Mouse (Mus musculus): ENCODE results near the gene CN725425. TPM values are rescaled to one million over a fixed set of nuclear protein-coding genes. Genes with fewer than 3 reads are reported as not detected.

The CN725425 gene
- polyA plus RNA-seq, 1 experiment from 2014 or later, result not detected

GRCm38 (mm10) chr15:91200833-91201232 lies 1.5 kb downstream of the CN725425 start:
- no peak for ATAC-seq
- Histone ChIP-seq H3K4me1 (ENCODE audit: control insufficient read depth, insufficient read depth, low read length) (no peaks in the 10 kb centered on the region), H3K36me3 (ENCODE audit: control insufficient read depth, insufficient read depth, low read length) (no peaks in the 10 kb centered on the region), H3K4me2 (ENCODE audit: low read length) (no peak overlapping the region), H3K9me3 (replicated peaks; ENCODE audit: control insufficient read depth, low read length, poor library complexity, severe bottlenecking) (no peaks in the 10 kb centered on the region), H3K27me3 (ENCODE audit: control insufficient read depth, insufficient read depth, low read depth, low read length) (no peaks in the 10 kb centered on the region), H3K27ac (ENCODE audit: low read length) (no peak overlapping the region), H3K9ac (ENCODE audit: low read depth, low read length) (no peak overlapping the region), H3K4me3 (ENCODE audit: low read depth, low read length) (no peak overlapping the region)
- WGBS, result 89% methylated on average over 1 of the region's 1 CpGs

- Histone ChIP-seq H3K9ac (ENCODE audit: low read depth, low read length) (no peak overlapping the region), H3K9me3 (replicated peaks; ENCODE audit: control insufficient read depth, low read length, poor library complexity, severe bottlenecking) (no peaks in the 10 kb centered on the region), H3K36me3 (ENCODE audit: control insufficient read depth, insufficient read depth, low read length) (no peaks in the 10 kb centered on the region), H3K4me1 (ENCODE audit: control insufficient read depth, insufficient read depth, low read length) (no peaks in the 10 kb centered on the region), H3K27ac (ENCODE audit: low read length) (no peak overlapping the region), H3K27me3 (ENCODE audit: control insufficient read depth, insufficient read depth, low read depth, low read length) (no peaks in the 10 kb centered on the region), H3K4me3 (ENCODE audit: low read depth, low read length) (no peak overlapping the region), H3K4me2 (ENCODE audit: low read length) (no peak overlapping the region)
- WGBS, result 91% methylated on average over 1 of the region's 1 CpGs
- no peak for ATAC-seq
Observed at GRCm38 (mm10) chr15:91202486-91202885, 3.2 kb downstream of the CN725425 start.

DNA sequence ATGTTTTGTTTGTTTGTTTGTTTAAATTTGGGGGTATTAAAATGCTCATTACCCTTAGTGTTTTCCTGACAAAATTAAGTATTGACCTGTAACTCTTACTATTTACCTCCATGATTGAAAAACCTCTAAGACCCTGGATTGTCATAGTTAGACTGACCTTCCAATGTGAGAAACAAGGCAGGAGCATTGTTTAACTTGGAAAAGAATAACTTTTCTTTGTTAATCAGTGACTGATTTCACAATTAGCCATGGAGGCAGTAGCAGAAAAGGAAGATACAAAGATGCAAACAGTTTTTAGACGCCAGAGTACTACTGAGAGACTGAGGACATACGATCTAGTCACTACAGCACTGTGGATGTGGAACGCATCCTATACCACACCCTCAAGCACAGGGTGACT lies 4.2 kb downstream of the CN725425 start:
- ATAC-seq, result no peak
- Histone ChIP-seq H3K27ac (ENCODE audit: low read length) (no peak overlapping the region), H3K4me3 (ENCODE audit: low read depth, low read length) (no peak overlapping the region), H3K4me1 (ENCODE audit: control insufficient read depth, insufficient read depth, low read length) (no peaks in the 10 kb centered on the region), H3K36me3 (ENCODE audit: control insufficient read depth, insufficient read depth, low read length) (no peaks in the 10 kb centered on the region), H3K9ac (ENCODE audit: low read depth, low read length) (no peak overlapping the region), H3K27me3 (ENCODE audit: control insufficient read depth, insufficient read depth, low read depth, low read length) (no peaks in the 10 kb centered on the region), H3K9me3 (replicated peaks; ENCODE audit: control insufficient read depth, low read length, poor library complexity, severe bottlenecking) (no peaks in the 10 kb centered on the region), H3K4me2 (ENCODE audit: low read length) (no peak overlapping the region)
- WGBS, result 88% methylated on average over 3 of the region's 3 CpGs

GRCm38 (mm10) chr15:91206518-91206917 lies 7.2 kb downstream of the CN725425 start:
- 92% methylated on average over 5 of the region's 5 CpGs for WGBS
- no peak overlapping the region for H3K4me2 ChIP-seq (ENCODE audit: low read length)

GRCm38 (mm10) chr15:91237294-91237693 lies 38.0 kb downstream of the CN725425 start:
- no peak for ATAC-seq
- no peak overlapping the region for H3K4me3 ChIP-seq (ENCODE audit: low read depth, low read length)
- H3K27me3 ChIP-seq (ENCODE audit: control insufficient read depth, insufficient read depth, low read depth, low read length), result no peaks in the 10 kb centered on the region
- no peaks in the 10 kb centered on the region for H3K4me1 ChIP-seq (ENCODE audit: control insufficient read depth, insufficient read depth, low read length)
- WGBS, result 87% methylated on average over 5 of the region's 5 CpGs
- no peaks in the 10 kb centered on the region for H3K36me3 ChIP-seq (ENCODE audit: control insufficient read depth, insufficient read depth, low read length)
- no peak overlapping the region for H3K27ac ChIP-seq (ENCODE audit: low read length)
- no peaks in the 10 kb centered on the region for H3K9me3 ChIP-seq (replicated peaks; ENCODE audit: control insufficient read depth, low read length, poor library complexity, severe bottlenecking)
- H3K4me2 ChIP-seq (ENCODE audit: low read length), result no peak overlapping the region
- H3K9ac ChIP-seq (ENCODE audit: low read depth, low read length), result no peak overlapping the region

More at GRCm38 (mm10) chr15:91206518-91206917, 7.2 kb downstream of the CN725425 start:
- no peak for ATAC-seq
- Histone ChIP-seq H3K4me1 (ENCODE audit: control insufficient read depth, insufficient read depth, low read length) (no peaks in the 10 kb centered on the region), H3K36me3 (ENCODE audit: control insufficient read depth, insufficient read depth, low read length) (no peaks in the 10 kb centered on the region), H3K27me3 (ENCODE audit: control insufficient read depth, insufficient read depth, low read depth, low read length) (no peaks in the 10 kb centered on the region), H3K9ac (ENCODE audit: low read depth, low read length) (no peak overlapping the region), H3K27ac (ENCODE audit: low read length) (no peak overlapping the region), H3K4me3 (ENCODE audit: low read depth, low read length) (no peak overlapping the region), H3K9me3 (replicated peaks; ENCODE audit: control insufficient read depth, low read length, poor library complexity, severe bottlenecking) (no peaks in the 10 kb centered on the region)

GRCm38 (mm10) chr15:91240683-91241335 lies 41.5 kb downstream of the CN725425 start:
- no peaks in the 10 kb centered on the region for H3K4me1 ChIP-seq (ENCODE audit: control insufficient read depth, insufficient read depth, low read length)
- WGBS, result 90% methylated on average over 3 of the region's 3 CpGs
- H3K27me3 ChIP-seq (ENCODE audit: control insufficient read depth, insufficient read depth, low read depth, low read length), result no peaks in the 10 kb centered on the region
- no peak overlapping the region for H3K4me2 ChIP-seq (ENCODE audit: low read length)
- H3K4me3 ChIP-seq (ENCODE audit: low read depth, low read length), result no peak overlapping the region
- H3K27ac ChIP-seq (ENCODE audit: low read length), result no peak overlapping the region
- no peaks in the 10 kb centered on the region for H3K9me3 ChIP-seq (replicated peaks; ENCODE audit: control insufficient read depth, low read length, poor library complexity, severe bottlenecking)
- H3K36me3 ChIP-seq (ENCODE audit: control insufficient read depth, insufficient read depth, low read length), result no peaks in the 10 kb centered on the region
- ATAC-seq, result no peak
- no peak overlapping the region for H3K9ac ChIP-seq (ENCODE audit: low read depth, low read length)

DNA sequence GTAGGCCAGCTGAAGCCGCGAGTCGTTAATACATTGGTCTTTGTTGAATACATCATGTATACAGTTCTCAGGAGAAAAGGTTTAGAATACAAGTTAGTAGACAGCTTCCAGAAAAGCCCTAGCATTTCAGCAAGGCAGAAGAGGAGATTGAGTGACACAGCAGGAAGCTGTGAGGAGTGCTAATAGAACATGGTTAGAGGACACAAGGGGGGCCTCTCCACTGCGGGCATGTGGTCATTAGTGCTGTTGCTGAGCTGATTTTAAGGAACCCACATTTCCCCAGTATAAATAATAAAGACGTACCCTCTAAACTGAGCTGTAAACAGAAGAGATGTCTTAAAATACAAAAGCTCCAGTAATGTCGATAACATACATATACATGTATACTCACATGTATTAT lies 51.5 kb downstream of the CN725425 start:
- H3K27me3 ChIP-seq (ENCODE audit: control insufficient read depth, insufficient read depth, low read depth, low read length), result no peaks in the 10 kb centered on the region
- no peak overlapping the region for H3K9ac ChIP-seq (ENCODE audit: low read depth, low read length)
- no peak for ATAC-seq
- H3K4me3 ChIP-seq (ENCODE audit: low read depth, low read length), result no peak overlapping the region
- H3K9me3 ChIP-seq (replicated peaks; ENCODE audit: control insufficient read depth, low read length, poor library complexity, severe bottlenecking), result no peaks in the 10 kb centered on the region
- H3K4me1 ChIP-seq (ENCODE audit: control insufficient read depth, insufficient read depth, low read length), result 0 out of 2 replicates have a peak, but pooled peaks cover 4% of the 10 kb centered on the region
- H3K4me2 ChIP-seq (ENCODE audit: low read length), result no peak overlapping the region
- H3K36me3 ChIP-seq (ENCODE audit: control insufficient read depth, insufficient read depth, low read length), result no peaks in the 10 kb centered on the region
- WGBS, result 52% methylated on average over 6 of the region's 6 CpGs
- no peak overlapping the region for H3K27ac ChIP-seq (ENCODE audit: low read length)

GRCm38 (mm10) chr15:91251544-91252408 lies 52.5 kb downstream of the CN725425 start:
- H3K4me3 ChIP-seq (ENCODE audit: low read depth, low read length), result no peak overlapping the region
- no peaks in the 10 kb centered on the region for H3K36me3 ChIP-seq (ENCODE audit: control insufficient read depth, insufficient read depth, low read length)
- no peak overlapping the region for H3K27ac ChIP-seq (ENCODE audit: low read length)
- no peak overlapping the region for H3K4me2 ChIP-seq (ENCODE audit: low read length)
- no peak for ATAC-seq
- H3K9me3 ChIP-seq (replicated peaks; ENCODE audit: control insufficient read depth, low read length, poor library complexity, severe bottlenecking), result no peaks in the 10 kb centered on the region
- H3K9ac ChIP-seq (ENCODE audit: low read depth, low read length), result no peak overlapping the region
- 0 out of 2 replicates have a peak, but pooled peaks cover 4% of the 10 kb centered on the region for H3K4me1 ChIP-seq (ENCODE audit: control insufficient read depth, insufficient read depth, low read length)
- WGBS, result 72% methylated on average over 9 of the region's 9 CpGs
- no peaks in the 10 kb centered on the region for H3K27me3 ChIP-seq (ENCODE audit: control insufficient read depth, insufficient read depth, low read depth, low read length)

DNA sequence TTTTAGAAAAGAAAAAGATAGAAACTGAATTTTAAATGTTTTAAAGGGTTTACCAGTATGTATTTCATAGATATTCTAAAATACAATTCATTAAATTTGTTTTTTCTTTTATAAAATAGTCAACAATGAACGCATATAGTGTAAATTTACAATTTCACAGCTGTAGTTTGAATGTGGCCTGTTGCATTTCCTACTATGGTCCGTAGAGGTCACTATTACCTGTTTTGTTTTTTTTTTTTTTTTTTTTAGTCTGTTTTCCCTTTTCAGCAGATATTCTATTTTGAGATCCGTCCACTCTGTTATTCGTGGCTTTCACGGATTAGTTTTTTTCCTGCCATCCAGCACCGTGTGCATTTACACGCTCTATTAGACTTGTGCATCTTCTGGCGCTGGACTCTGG lies 53.7 kb downstream of the CN725425 start:
- H3K9me3 ChIP-seq (replicated peaks; ENCODE audit: control insufficient read depth, low read length, poor library complexity, severe bottlenecking), result no peaks in the 10 kb centered on the region
- 0 out of 2 replicates have a peak, but pooled peaks cover 4% of the 10 kb centered on the region for H3K4me1 ChIP-seq (ENCODE audit: control insufficient read depth, insufficient read depth, low read length)
- no peak for ATAC-seq
- H3K9ac ChIP-seq (ENCODE audit: low read depth, low read length), result no peak overlapping the region
- no peak overlapping the region for H3K4me3 ChIP-seq (ENCODE audit: low read depth, low read length)
- H3K36me3 ChIP-seq (ENCODE audit: control insufficient read depth, insufficient read depth, low read length), result no peaks in the 10 kb centered on the region
- H3K27ac ChIP-seq (ENCODE audit: low read length), result no peak overlapping the region
- no peaks in the 10 kb centered on the region for H3K27me3 ChIP-seq (ENCODE audit: control insufficient read depth, insufficient read depth, low read depth, low read length)
- H3K4me2 ChIP-seq (ENCODE audit: low read length), result no peak overlapping the region
- WGBS, result 48% methylated on average over 8 of the region's 8 CpGs
